Mouse (Mus musculus) liver, embryonic 12.5 days (tissue): ENCODE data around the gene Olfr1030. TPM values are rescaled to one million over a fixed set of nuclear protein-coding genes. Genes with fewer than 3 reads are reported as not detected.
"Not testable (repeated sequence)": the region's sequence is repeated elsewhere in the genome, so short reads cannot be mapped to it uniquely, and the experiment has no call there.

Experiments
- ATAC-seq: fragments of 200-750 bp; cut with Nextera tagmentation; 2 replicates; pipeline ENCODE4 v1.8.0; 2017; ENCODE audit warnings: moderate number of reproducible peaks, mild to moderate bottlenecking, moderate library complexity
- H3K27ac ChIP-seq: fragments of 300-500 bp; sonication (generic); 2 replicates; pipeline ENCODE4 v1.5.1; 2016; ENCODE audit warnings: mild to moderate bottlenecking
- H3K27me3 ChIP-seq: fragments of 300-500 bp; sonication (generic); replicated peaks from 2 replicates; pipeline ENCODE4 v1.6.1; 2016; ENCODE audit warnings: mild to moderate bottlenecking, moderate library complexity
- H3K36me3 ChIP-seq: fragments of 300-500 bp; sonication (generic); 2 replicates; pipeline ENCODE4 v1.6.1; 2016; ENCODE audit warnings: mild to moderate bottlenecking, moderate library complexity
- H3K4me1 ChIP-seq: fragments of 300-500 bp; sonication (generic); 2 replicates; pipeline ENCODE4 v1.6.1; 2016
- H3K4me2 ChIP-seq: fragments of 300-500 bp; sonication (generic); 2 replicates; pipeline ENCODE4 v1.6.1; 2016; ENCODE audit warnings: mild to moderate bottlenecking, moderate library complexity
- H3K4me3 ChIP-seq: fragments of 300-500 bp; sonication (generic); 2 replicates; pipeline ENCODE4 v1.5.1; 2016; ENCODE audit warnings: mild to moderate bottlenecking, moderate library complexity
- H3K9ac ChIP-seq: fragments of 300-500 bp; sonication (generic); 2 replicates; pipeline ENCODE4 v1.6.1; 2016; ENCODE audit warnings: mild to moderate bottlenecking, moderate library complexity
- H3K9me3 ChIP-seq: fragments of 300-500 bp; sonication (generic); replicated peaks from 2 replicates; pipeline ENCODE4 v1.6.1; 2016; ENCODE audit warnings: mild to moderate bottlenecking, moderate library complexity
- WGBS: fragments of 180-500 bp; shearing (Covaris S2); methylation state at CpG from one replicate; pipeline ENCODE4 v1.1.7; 2016; ENCODE audit not compliant: insufficient replicate concordance; 5-methylcytosine and 5-hydroxymethylcytosine counted together
- polyA plus RNA-seq: library from polyadenylated mRNA; unstranded; fragments of >200 nt; fragmentation: Nextera tagmentation; extraction: Ambion mirVana; gene quantifications from 2 replicates; pipeline ENCODE4 v1.2.1, GENCODE M21; 2016

The Olfr1030 gene
- polyA plus RNA-seq = not detected in 2 replicates

DNA sequence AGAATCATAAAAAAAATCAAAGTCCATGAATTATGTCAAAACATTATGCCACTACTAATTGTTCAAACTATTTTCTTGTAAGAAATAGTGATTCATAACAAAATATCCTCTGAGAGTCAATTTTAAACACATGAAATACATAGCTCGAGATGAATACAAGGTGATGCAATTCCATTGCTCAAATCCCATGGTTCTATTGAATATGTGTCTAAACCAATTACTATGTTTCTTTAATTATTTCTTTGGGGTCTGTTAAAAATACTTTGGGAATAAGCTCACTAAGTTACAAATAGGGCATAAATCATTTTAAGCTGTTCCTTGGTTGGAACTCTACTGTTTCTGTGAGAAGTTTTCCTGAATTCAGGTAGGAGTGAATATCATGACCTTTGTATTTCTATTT is at the start of gene Olfr1030:
Olfr1030 (plus strand) TSS at position 301 of the 400 bp plus-strand sequence.
- Histone ChIP-seq H3K36me3 (no peaks in the 10 kb centered on the region), H3K4me1 (no peaks in the 10 kb centered on the region), H3K9ac (no peak within 1 kb of the TSS), H3K4me3 (no peak within 1 kb of the TSS), H3K9me3 (no peaks in the 10 kb centered on the region), H3K27me3 (no peaks in the 10 kb centered on the region), H3K27ac (no peak within 1 kb of the TSS), H3K4me2 (no peak within 1 kb of the TSS)
- ATAC-seq = no peak
- WGBS = 47% methylated on average over 1 of the region's 1 CpGs

DNA sequence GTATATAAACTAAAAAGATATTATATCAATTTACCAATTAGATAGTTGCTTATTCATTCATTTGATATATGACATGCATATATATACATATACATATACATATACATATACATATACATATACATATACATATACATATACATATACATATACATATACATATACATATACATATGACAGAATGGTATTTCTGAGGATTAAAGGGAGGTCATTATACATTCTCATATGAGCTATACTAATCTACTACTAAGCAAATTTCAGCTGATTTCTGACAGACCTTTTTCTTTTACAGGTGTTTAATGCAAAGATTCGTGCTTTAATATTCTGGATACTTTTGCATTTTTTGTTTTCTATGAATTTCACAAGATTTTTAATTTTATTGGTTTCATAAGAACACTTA is 28.9 kb upstream of the Olfr1030 start, which contains the start of gene Olfr1028:
Olfr1028 (plus strand) TSS at position 301 of the 400 bp plus-strand sequence.
- no peak for ATAC-seq
- Histone ChIP-seq H3K4me2 (no peak within 1 kb of the TSS), H3K4me1 (no peaks in the 10 kb centered on the region), H3K9me3 (no peaks in the 10 kb centered on the region), H3K4me3 (no peak within 1 kb of the TSS), H3K27ac (no peak within 1 kb of the TSS), H3K9ac (no peak within 1 kb of the TSS), H3K27me3 (no peaks in the 10 kb centered on the region), H3K36me3 (no peaks in the 10 kb centered on the region)
- 38% methylated on average over 1 of the region's 1 CpGs for WGBS

DNA sequence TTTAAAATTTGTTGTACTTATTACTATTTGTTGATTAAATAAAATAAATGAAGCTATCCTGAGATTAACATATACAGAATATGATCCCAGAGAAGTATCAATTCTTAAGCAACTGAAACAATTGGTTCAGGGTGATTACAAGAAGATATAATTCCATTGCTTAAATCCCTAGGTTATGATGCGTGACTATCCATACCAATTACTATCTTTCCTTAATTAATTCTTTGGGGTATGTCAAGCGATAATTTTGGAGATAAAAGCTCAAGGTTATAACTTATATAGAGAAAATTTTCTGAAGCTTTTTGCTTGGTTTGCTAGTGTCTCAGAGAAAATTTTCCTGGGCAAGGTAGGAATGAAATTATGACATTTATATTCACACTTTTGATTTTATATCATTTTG is 5.5 kb upstream of the Olfr1030 start, which contains the start of gene Olfr1029:
Olfr1029 (plus strand) TSS at position 301 of the 400 bp plus-strand sequence.
- Histone ChIP-seq H3K4me1 (no peaks in the 10 kb centered on the region), H3K4me3 (no peak within 1 kb of the TSS), H3K36me3 (no peaks in the 10 kb centered on the region), H3K4me2 (no peak within 1 kb of the TSS), H3K27ac (no peak within 1 kb of the TSS), H3K9ac (no peak within 1 kb of the TSS), H3K27me3 (no peaks in the 10 kb centered on the region), H3K9me3 (no peaks in the 10 kb centered on the region)
- ATAC-seq = no peak
- WGBS = 68% methylated on average over 2 of the region's 2 CpGs

DNA sequence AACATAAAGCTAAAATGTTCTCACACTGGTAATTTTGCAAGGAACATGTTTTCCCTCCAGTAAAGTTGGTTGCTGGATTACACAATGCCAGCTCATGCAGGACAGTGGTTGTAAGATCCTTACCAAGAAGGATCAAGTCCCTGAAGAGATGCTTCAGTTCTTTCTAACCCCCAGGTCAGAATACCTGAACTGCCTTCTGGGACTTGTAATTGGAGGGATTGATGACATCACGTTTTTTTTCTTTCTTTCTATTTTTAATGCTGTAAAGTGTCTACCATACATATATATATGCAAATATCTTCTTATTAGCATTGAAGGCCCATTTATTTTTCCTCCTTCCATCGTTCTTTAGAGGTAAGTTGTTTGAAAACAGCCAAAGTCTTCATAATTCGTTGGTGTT is 10.9 kb downstream of the Olfr1030 start, which contains the start of gene Olfr1031:
Olfr1031 (plus strand) TSS at position 301 of the 400 bp plus-strand sequence.
- Histone ChIP-seq H3K4me2 (no peak within 1 kb of the TSS), H3K9ac (no peak within 1 kb of the TSS), H3K27ac (no peak within 1 kb of the TSS), H3K27me3 (no peaks in the 10 kb centered on the region), H3K4me1 (no peaks in the 10 kb centered on the region), H3K36me3 (no peaks in the 10 kb centered on the region), H3K9me3 (no peaks in the 10 kb centered on the region), H3K4me3 (no peak within 1 kb of the TSS)
- ATAC-seq = no peak
- 30% methylated on average over 3 of the region's 3 CpGs for WGBS

DNA sequence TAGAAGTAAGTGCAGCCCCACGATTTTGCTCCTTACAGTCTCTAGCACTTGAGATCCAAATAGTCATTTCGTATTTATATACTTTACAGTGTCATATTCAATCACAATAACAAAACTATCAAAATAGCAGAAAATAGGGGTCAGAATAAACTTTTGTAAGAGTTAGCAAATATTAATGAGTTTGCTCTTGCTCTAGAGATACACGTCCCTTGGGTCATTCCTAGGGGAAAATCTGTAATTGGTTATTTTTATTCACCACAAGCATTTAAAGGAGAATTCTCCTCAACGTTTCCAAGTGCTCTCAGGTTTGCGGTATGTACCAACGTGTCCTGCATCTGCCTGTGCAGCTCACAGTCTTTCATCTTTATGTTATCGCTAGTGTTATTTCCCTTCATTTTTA is 26.2 kb downstream of the Olfr1030 start, which contains the start of gene Olfr1032:
Olfr1032 (plus strand) TSS at position 301 of the 400 bp plus-strand sequence.
- Histone ChIP-seq H3K36me3 (no peaks in the 10 kb centered on the region), H3K9me3 (no peaks in the 10 kb centered on the region), H3K4me2 (no peak within 1 kb of the TSS), H3K27me3 (no peaks in the 10 kb centered on the region), H3K27ac (no peak within 1 kb of the TSS), H3K9ac (no peak within 1 kb of the TSS), H3K4me3 (no peak within 1 kb of the TSS), H3K4me1 (no peaks in the 10 kb centered on the region)
- no peak for ATAC-seq
- 70% methylated on average over 7 of the region's 7 CpGs for WGBS

DNA sequence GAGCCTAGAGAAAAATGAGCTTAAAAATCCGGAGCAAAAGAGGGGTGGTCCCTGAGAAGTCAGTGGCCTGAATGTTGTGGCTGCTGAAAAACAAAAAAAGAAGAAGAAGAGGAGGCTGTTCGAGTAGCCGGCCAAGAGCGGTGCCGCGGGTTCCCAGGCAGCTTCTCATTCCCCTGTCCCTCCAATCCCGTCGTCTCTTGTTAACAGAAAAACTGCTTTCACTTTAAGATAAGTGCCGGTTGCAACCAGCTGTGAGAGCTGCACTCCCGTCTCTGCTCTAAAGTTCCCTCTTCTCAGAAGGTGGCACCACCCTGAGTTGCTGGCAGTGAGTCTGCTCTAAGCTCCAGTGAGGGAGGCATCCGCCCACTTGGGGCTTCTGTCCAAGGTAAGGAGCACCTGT is 41.3 kb downstream of the Olfr1030 start, which contains the start of gene Olfr1033:
Olfr1033 (plus strand) TSS at position 228 of the 400 bp plus-strand sequence.
- WGBS = under 1% methylated on average over 11 of the region's 11 CpGs
- H3K36me3 ChIP-seq, H3K27ac ChIP-seq, H3K9me3 ChIP-seq, ATAC-seq, H3K27me3 ChIP-seq, H3K4me1 ChIP-seq, H3K9ac ChIP-seq: not testable (repeated sequence)
- peak within 1 kb of the TSS; percentile 50 for H3K4me2 ChIP-seq
- peak within 1 kb of the TSS; percentile 32 for H3K4me3 ChIP-seq

DNA sequence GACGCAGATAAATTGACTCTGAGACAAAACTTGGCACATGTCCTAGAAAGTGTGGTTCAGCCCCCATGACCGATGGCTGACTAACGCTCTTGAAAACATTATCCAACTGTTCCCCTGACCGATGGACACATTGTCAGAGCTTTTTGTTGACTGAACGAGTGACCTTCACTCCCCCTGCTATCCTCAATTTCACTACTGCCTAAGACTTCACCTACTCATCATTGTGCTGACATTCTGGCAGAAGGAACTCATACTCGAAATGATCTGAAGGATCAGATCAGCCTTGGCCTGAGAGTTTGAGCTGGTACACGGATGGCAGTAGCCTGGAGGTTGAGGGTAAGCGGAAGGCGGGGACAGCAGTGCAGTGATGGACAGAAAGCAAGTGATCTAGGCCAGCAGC is 42.4 kb downstream of the Olfr1030 start:
- not testable (repeated sequence) for H3K9ac ChIP-seq, H3K4me1 ChIP-seq, H3K27me3 ChIP-seq, H3K27ac ChIP-seq, H3K9me3 ChIP-seq, H3K4me3 ChIP-seq, H3K4me2 ChIP-seq, H3K36me3 ChIP-seq, ATAC-seq
- WGBS = 50% methylated on average over 3 of the region's 9 CpGs

Other genes with a start within 250 kb of the Olfr1030 start
- not detected in 2 replicates for gene Olfr1012, start 216.5 kb upstream of the Olfr1030 start, polyA plus RNA-seq
- gene Olfr1013, start 212.2 kb upstream of the Olfr1030 start, polyA plus RNA-seq = not detected in 2 replicates
- not detected in 2 replicates for gene Olfr1014, start 206.6 kb upstream of the Olfr1030 start, polyA plus RNA-seq
- not detected in 2 replicates for gene Olfr1015, start 197.3 kb upstream of the Olfr1030 start, polyA plus RNA-seq
- not detected in 2 replicates for gene Olfr1016, start 176.7 kb upstream of the Olfr1030 start, polyA plus RNA-seq
- not detected in 2 replicates for gene Olfr1018, start 160.8 kb upstream of the Olfr1030 start, polyA plus RNA-seq
- not detected in 2 replicates for gene Olfr1019, start 133.8 kb upstream of the Olfr1030 start, polyA plus RNA-seq
- not detected in 2 replicates for gene Olfr1020, start 132.2 kb upstream of the Olfr1030 start, polyA plus RNA-seq
- gene Olfr1022, start 110.7 kb upstream of the Olfr1030 start, polyA plus RNA-seq = not detected in 2 replicates
- gene Olfr1023, start 93.6 kb upstream of the Olfr1030 start, polyA plus RNA-seq = not detected in 2 replicates
- gene Olfr1024, start 74.2 kb upstream of the Olfr1030 start, polyA plus RNA-seq = not detected in 2 replicates
- gene Olfr1025-ps1, start 64.1 kb upstream of the Olfr1030 start, polyA plus RNA-seq = not detected in 2 replicates
- not detected in 2 replicates for gene Olfr1026, start 57.7 kb upstream of the Olfr1030 start, polyA plus RNA-seq
- not detected in 2 replicates for gene Olfr1028, start 28.8 kb upstream of the Olfr1030 start, polyA plus RNA-seq
- gene Olfr1029, start 5.4 kb upstream of the Olfr1030 start, polyA plus RNA-seq = not detected in 2 replicates
- not detected in 2 replicates for gene Olfr1031, start 11.0 kb downstream of the Olfr1030 start, polyA plus RNA-seq
- not detected in 2 replicates for gene Olfr1032, start 26.3 kb downstream of the Olfr1030 start, polyA plus RNA-seq
- 0.07 and 0.51 TPM in 2 replicates for gene Olfr1033, start 41.4 kb downstream of the Olfr1030 start, polyA plus RNA-seq
- not detected in 2 replicates for gene Olfr1034, start 66.6 kb downstream of the Olfr1030 start, polyA plus RNA-seq
- not detected in 2 replicates for gene Olfr1036, start 94.7 kb downstream of the Olfr1030 start, polyA plus RNA-seq
- not detected in 2 replicates for gene Olfr1037, start 108.1 kb downstream of the Olfr1030 start, polyA plus RNA-seq
- gene Olfr1039, start 156.7 kb downstream of the Olfr1030 start, polyA plus RNA-seq = not detected in 2 replicates
- gene Olfr1040, start 167.5 kb downstream of the Olfr1030 start, polyA plus RNA-seq = not detected in 2 replicates
- not detected in 2 replicates for gene Olfr1042, start 182.6 kb downstream of the Olfr1030 start, polyA plus RNA-seq
- not detected in 2 replicates for gene Olfr1043, start 188.2 kb downstream of the Olfr1030 start, polyA plus RNA-seq
- not detected in 2 replicates for gene Olfr1044, start 198.5 kb downstream of the Olfr1030 start, polyA plus RNA-seq
- gene Olfr52, start 206.4 kb downstream of the Olfr1030 start, polyA plus RNA-seq = not detected in 2 replicates
- not detected in 2 replicates for gene Olfr1045, start 223.7 kb downstream of the Olfr1030 start, polyA plus RNA-seq
- not detected in 2 replicates for gene Olfr1046, start 240.0 kb downstream of the Olfr1030 start, polyA plus RNA-seq